In the genomic region with DNA sequence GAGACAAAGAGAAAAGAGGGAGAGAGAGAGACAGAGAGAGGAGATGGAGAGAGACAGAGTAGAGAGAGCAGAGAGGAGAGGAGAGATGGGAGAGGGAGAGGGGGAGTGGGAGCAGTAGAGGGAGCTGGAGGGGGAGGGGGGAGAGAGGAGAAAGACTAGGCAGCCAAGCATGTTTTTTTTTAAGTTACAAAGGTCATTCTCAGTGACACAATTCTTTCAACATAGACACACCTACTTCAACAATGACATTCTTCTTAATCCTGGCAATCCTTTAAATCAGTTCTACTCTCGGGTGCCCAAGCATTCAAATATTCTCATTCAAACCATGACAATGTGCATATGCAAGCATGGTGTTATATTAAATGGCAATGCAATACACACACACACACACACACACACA, we compare ENCODE assay signal across 24 mouse cellular contexts. TPM values are rescaled to one million over a fixed set of nuclear protein-coding genes. Genes with fewer than 3 reads are reported as not detected.
DNase-seq lines count a peak whose midpoint lies in the region; ATAC-seq and TF ChIP-seq lines count a peak whose summit lies in the region.
"Had no signal": no experiment of that assay in that cellular context is flagged by ENCODE, and none has a peak within 500 bp of the region (broad histone marks: within the 10 kb centered on the region; RNA-seq: fewer than 3 reads in every experiment).

No protein-coding gene starts in this region.

- H3K9me3 ChIP-seq in intestine, embryonic 15.5 days, result no peaks in the 10 kb centered on the region
- H3K9me3 ChIP-seq in intestine, postnatal 0 days (ENCODE audit: control insufficient read depth), result no peaks in the 10 kb centered on the region
- no peaks in the 10 kb centered on the region for H3K9me3 ChIP-seq in liver, postnatal 0 days (ENCODE audit: low read length)
- H3K9me3 ChIP-seq: embryonic facial prominence, embryonic 10.5 days; embryonic facial prominence, embryonic 12.5 days; forebrain, embryonic 13.5 days; forebrain, embryonic 15.5 days had no signal

- H3K27me3 ChIP-seq in intestine, embryonic 15.5 days (replicated peaks), result no peaks in the 10 kb centered on the region
- H3K27me3 ChIP-seq in intestine, postnatal 0 days (replicated peaks; ENCODE audit: control insufficient read depth, insufficient read depth, low read length), result no peaks in the 10 kb centered on the region
- H3K27me3 ChIP-seq in liver, adult 2 months (ENCODE audit: control insufficient read depth, insufficient read depth, low read length), result no peaks in the 10 kb centered on the region
- no peaks in the 10 kb centered on the region for H3K27me3 ChIP-seq in liver, postnatal 0 days (ENCODE audit: insufficient read depth, low read length)
- H3K27me3 ChIP-seq: CH12.LX; embryonic facial prominence, embryonic 12.5 days; forebrain, embryonic 13.5 days; forebrain, embryonic 15.5 days; Patski had no signal

- H3K4me1 ChIP-seq in intestine, embryonic 15.5 days (replicated peaks), result no peaks in the 10 kb centered on the region
- no peaks in the 10 kb centered on the region for H3K4me1 ChIP-seq in intestine, postnatal 0 days (replicated peaks; ENCODE audit: control insufficient read depth, insufficient read depth, low read length)
- no peaks in the 10 kb centered on the region for H3K4me1 ChIP-seq in liver, adult 2 months (ENCODE audit: control insufficient read depth, insufficient read depth, low read length)
- no peaks in the 10 kb centered on the region for H3K4me1 ChIP-seq in liver, postnatal 0 days (ENCODE audit: insufficient read depth)
- H3K4me1 ChIP-seq: embryonic facial prominence, embryonic 10.5 days; embryonic facial prominence, embryonic 12.5 days; forebrain, embryonic 13.5 days; forebrain, embryonic 15.5 days had no signal

- TF ChIP-seq POLR2A in liver, adult 2 months (IDR thresholded peaks at IDR 0.05; ENCODE audit: extremely low read depth, insufficient read depth, low read length), result no peak

- no peaks in the 10 kb centered on the region for H3K36me3 ChIP-seq in intestine, embryonic 15.5 days
- H3K36me3 ChIP-seq in intestine, postnatal 0 days (ENCODE audit: control insufficient read depth, insufficient read depth), result no peaks in the 10 kb centered on the region
- no peaks in the 10 kb centered on the region for H3K36me3 ChIP-seq in liver, adult 2 months (ENCODE audit: control insufficient read depth, insufficient read depth, low read length)
- no peaks in the 10 kb centered on the region for H3K36me3 ChIP-seq in liver, postnatal 0 days (replicated peaks; ENCODE audit: insufficient read depth, low read length)
- H3K36me3 ChIP-seq: embryonic facial prominence, embryonic 10.5 days; embryonic facial prominence, embryonic 12.5 days; forebrain, embryonic 15.5 days; G1E had no signal

- no peak for TF ChIP-seq EP300 in liver, postnatal 0 days (IDR thresholded peaks at IDR 0.05; ENCODE audit: low read depth)

- no peak overlapping the region for H3K4me2 ChIP-seq in intestine, embryonic 15.5 days (replicated peaks)
- no peak overlapping the region for H3K4me2 ChIP-seq in intestine, postnatal 0 days (replicated peaks; ENCODE audit: low read depth)
- no peak overlapping the region for H3K4me2 ChIP-seq in liver, postnatal 0 days (ENCODE audit: low read depth, low read length)
- H3K4me2 ChIP-seq: embryonic facial prominence, embryonic 12.5 days; forebrain, embryonic 13.5 days; forebrain, embryonic 15.5 days had no signal

- DNase-seq in liver, adult 2 months (ENCODE audit: extremely low read depth, low read depth, low spot score), result peak; percentile 51
- DNase-seq in liver, postnatal 0 days, result no peak
- DNase-seq in ZHBTc4 (ENCODE audit: low read depth, low spot score), result peak; percentile 4
- no peak for DNase-seq in heart, postnatal 10 days
- DNase-seq: adrenal gland, adult 2 months; adrenal gland, postnatal 10 days; adrenal gland, postnatal 25 days; B cell, adult 2 months; cerebellum, adult 11 months; cerebellum, adult 2 months; cerebellum, adult 9-10 months; cerebellum, postnatal 10 days; cerebellum, postnatal 25 days; forebrain, postnatal 0 days had no signal

- no peak for TF ChIP-seq CTCF in intestine, postnatal 0 days (IDR thresholded peaks at IDR 0.05; ENCODE audit: low read depth)
- no peak for TF ChIP-seq CTCF in liver, adult 2 months (IDR thresholded peaks at IDR 0.05; ENCODE audit: low read depth, low read length)
- no peak for TF ChIP-seq CTCF in liver, postnatal 0 days (IDR thresholded peaks at IDR 0.05; ENCODE audit: low read depth)

- H3K79me2 ChIP-seq in liver, adult 2 months (ENCODE audit: control insufficient read depth, insufficient read depth, low read length), result no peaks in the 10 kb centered on the region

- no peak overlapping the region for H3K9ac ChIP-seq in intestine, embryonic 15.5 days
- H3K9ac ChIP-seq in intestine, postnatal 0 days (ENCODE audit: low read depth, low read length), result no peak overlapping the region
- H3K9ac ChIP-seq in liver, adult 2 months (ENCODE audit: low read depth, low read length), result no peak overlapping the region
- H3K9ac ChIP-seq in liver, postnatal 0 days (replicated peaks), result no peak overlapping the region
- H3K9ac ChIP-seq: embryonic facial prominence, embryonic 12.5 days; forebrain, embryonic 13.5 days; forebrain, embryonic 15.5 days; forebrain, postnatal 0 days had no signal

- H3K4me3 ChIP-seq in intestine, embryonic 15.5 days (replicated peaks), result no peak overlapping the region
- H3K4me3 ChIP-seq in intestine, postnatal 0 days (ENCODE audit: low read depth, low read length), result no peak overlapping the region
- H3K4me3 ChIP-seq in liver, adult 2 months (ENCODE audit: insufficient read depth, low read depth, low read length), result no peak overlapping the region
- no peak overlapping the region for H3K4me3 ChIP-seq in liver, postnatal 0 days (ENCODE audit: low read depth, low read length)
- H3K4me3 ChIP-seq: embryonic facial prominence, embryonic 10.5 days; embryonic facial prominence, embryonic 12.5 days; forebrain, embryonic 13.5 days; forebrain, embryonic 15.5 days had no signal

- H3K27ac ChIP-seq in intestine, embryonic 15.5 days, result no peak overlapping the region
- H3K27ac ChIP-seq in intestine, postnatal 0 days (ENCODE audit: low read depth, low read length), result no peak overlapping the region
- no peak overlapping the region for H3K27ac ChIP-seq in liver, adult 2 months (replicated peaks; ENCODE audit: insufficient read depth, low read depth, low read length)
- no peak overlapping the region for H3K27ac ChIP-seq in liver, postnatal 0 days (ENCODE audit: low read depth)
- H3K27ac ChIP-seq: embryonic facial prominence, embryonic 10.5 days; embryonic facial prominence, embryonic 12.5 days; forebrain, embryonic 13.5 days; forebrain, embryonic 15.5 days had no signal

- 44% methylated on average over 1 of the region's 1 CpGs for WGBS in intestine, embryonic 15.5 days
- 33% methylated on average over 1 of the region's 1 CpGs for WGBS in intestine, postnatal 0 days
- 19% methylated on average over 1 of the region's 1 CpGs for WGBS in liver, adult 2 months
- 61% methylated on average over 1 of the region's 1 CpGs for WGBS in liver, postnatal 0 days (ENCODE audit: insufficient replicate concordance)

- ATAC-seq in intestine, embryonic 15.5 days, result peak; percentile 47
- no peak for ATAC-seq in intestine, postnatal 0 days
- no peak for ATAC-seq in liver, postnatal 0 days
- ATAC-seq: CD4-positive, CD25-positive, alpha-beta regulatory T cell, adult 4 months; forebrain, embryonic 13.5 days; forebrain, embryonic 15.5 days; forebrain, postnatal 0 days; Patski had no signal

- intact Hi-C loops in heart, postnatal 10 days (cut with DNase I), result no loop called here

RNA-seq across cellular contexts. Expression of a gene that starts 19.4 kb away (rescaled TPM):
- polyA plus RNA-seq in intestine, embryonic 15.5 days (2015; fragmentation: Nextera tagmentation; extraction: Ambion mirVana), result 1.2 and 1.6 TPM in 2 replicates
- 0.05 and 0.13 TPM in 2 replicates for polyA plus RNA-seq in intestine, postnatal 0 days (2015; fragmentation: Nextera tagmentation; extraction: Ambion mirVana)
- 48.5 and 87.9 TPM in 2 replicates for total RNA-seq in liver, adult 2 months (2014; rRNA removed)
- polyA plus RNA-seq in liver, adult 2 months (2012; rRNA removed), result 10.0 and 18.6 TPM in 2 replicates
- 1.5 and 1.9 TPM in 2 replicates for polyA plus RNA-seq in liver, postnatal 0 days (2015; fragmentation: Nextera tagmentation; extraction: Ambion mirVana)
- total RNA-seq in heart, postnatal 10 days (2021), result 1 to 10 TPM; 5.2 to 6.3 TPM
- total RNA-seq: CH12.LX had no signal
- polyA plus RNA-seq: CD4-positive, CD25-positive, alpha-beta regulatory T cell, adult 4 months; G1E had no signal

Comparison
In these comparisons a context has a peak if more than half of its experiments do, and no peak if none do; other contexts are left out.
1. DNase-seq: peak in liver, adult 2 months (single experiment) and ZHBTc4 (single experiment); none in liver, postnatal 0 days (single experiment) and heart, postnatal 10 days (0 of 2).